Mouse (Mus musculus): ENCODE data around the gene Misp.

Gene Misp

GRCm38 (mm10) chr10:79822372-79822771 is 1.6 kb downstream of the Misp start:
- no peak for DNase-seq (ENCODE audit: low spot score in 2 of 2)

GRCm38 (mm10) chr10:79823011-79823410 is 2.2 kb downstream of the Misp start:
- DNase-seq (ENCODE audit: low spot score in 2 of 2) = no peak

GRCm38 (mm10) chr10:79824413-79824812 is 3.6 kb downstream of the Misp start:
- DNase-seq (ENCODE audit: low spot score in 2 of 2) = no peak

GRCm38 (mm10) chr10:79831583-79831982 is 10.8 kb downstream of the Misp start:
- no peak for DNase-seq (ENCODE audit: low spot score in 2 of 2)

DNA sequence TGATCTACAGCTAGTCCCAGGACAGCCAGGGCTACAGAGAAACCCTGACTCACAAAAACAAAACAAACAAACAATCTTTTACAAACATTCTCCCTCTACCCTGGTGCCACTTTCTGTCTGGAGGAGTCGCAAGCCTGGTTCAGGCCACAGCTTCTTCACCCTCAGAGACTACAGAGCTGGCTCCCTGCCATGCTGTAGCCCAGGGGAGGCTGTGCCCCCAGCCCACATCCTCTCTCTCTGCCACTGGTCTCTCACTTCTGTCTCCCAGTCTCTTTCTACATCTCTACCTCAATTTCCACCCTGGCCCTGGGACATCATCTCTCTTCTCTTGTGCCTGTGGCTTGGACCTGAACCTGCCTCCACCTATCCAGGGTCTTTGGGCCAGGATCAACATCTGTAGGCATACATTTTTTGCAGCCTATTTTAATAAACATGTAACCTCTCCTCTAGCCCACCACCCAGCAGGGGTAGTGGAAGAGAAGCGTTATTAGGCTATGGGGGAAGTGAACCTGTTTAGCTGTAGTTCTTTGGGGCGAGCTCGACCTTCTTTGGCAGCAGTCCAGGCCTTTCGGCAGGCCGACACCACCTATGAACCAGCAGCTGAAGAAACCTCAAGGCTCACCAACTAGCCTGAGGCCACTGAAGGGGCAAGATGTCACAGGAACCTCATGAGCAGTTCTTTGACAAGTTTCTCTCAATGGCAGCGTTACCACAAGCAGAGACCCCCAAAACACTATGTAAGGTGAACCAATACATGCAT is 11.4 kb downstream of the Misp start:
- no peak for DNase-seq (ENCODE audit: low spot score in 2 of 2)

DNA sequence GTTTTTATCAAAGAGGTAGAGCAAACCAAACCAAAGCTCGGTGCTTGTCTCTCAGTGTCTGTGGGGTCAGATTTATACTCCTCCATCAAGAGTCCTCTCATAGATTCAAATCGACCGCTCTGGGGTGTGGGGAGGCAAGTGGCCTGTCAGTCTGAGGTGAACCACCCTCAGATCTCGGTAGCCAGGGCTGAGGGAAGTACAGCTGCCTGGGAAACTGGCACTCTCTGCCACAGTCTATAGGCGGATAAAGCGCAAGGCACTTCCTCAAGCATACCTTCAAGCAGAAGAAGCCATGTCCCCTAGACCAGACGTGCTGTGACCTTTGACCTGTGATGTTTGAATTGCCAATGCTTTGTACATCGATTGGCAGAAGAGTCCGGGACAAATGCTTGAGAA is 12.0 kb downstream of the Misp start:
- DNase-seq (ENCODE audit: low spot score in 2 of 2) = no peak

- DNase-seq (ENCODE audit: low spot score in 2 of 2) = peak; percentile 47 to 76
Measured at GRCm38 (mm10) chr10:79834769-79835398, 14.1 kb downstream of the Misp start.

- no peak for DNase-seq (ENCODE audit: low spot score in 2 of 2)
Measured at GRCm38 (mm10) chr10:79836918-79837317, 16.1 kb downstream of the Misp start.

GRCm38 (mm10) chr10:79838151-79838550 is 17.4 kb downstream of the Misp start:
- no peak for DNase-seq (ENCODE audit: low spot score in 2 of 2)

DNA sequence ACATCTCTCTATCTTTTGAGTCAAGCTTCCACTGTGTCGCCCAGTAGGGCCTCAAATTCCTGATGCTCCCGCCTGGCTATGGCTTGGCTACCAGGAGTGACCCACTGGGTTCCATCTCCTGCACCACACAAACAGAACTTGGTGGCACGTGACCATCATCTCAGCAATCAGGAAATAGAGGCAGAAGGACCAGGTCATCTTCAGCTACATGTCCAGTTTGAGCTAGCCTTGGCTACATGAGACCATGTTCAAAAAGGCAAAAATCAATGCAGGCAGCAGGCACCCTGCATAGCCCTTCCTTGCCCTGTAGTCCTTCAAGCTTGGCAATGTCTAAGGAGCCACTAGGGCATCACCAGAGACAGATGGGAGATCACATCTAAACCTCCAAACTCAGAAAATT is 19.3 kb downstream of the Misp start:
- no peak for DNase-seq (ENCODE audit: low spot score in 2 of 2)

- DNase-seq (ENCODE audit: low spot score in 2 of 2) = no peak
Measured at GRCm38 (mm10) chr10:79840644-79841551, 20.1 kb downstream of the Misp start.

DNA sequence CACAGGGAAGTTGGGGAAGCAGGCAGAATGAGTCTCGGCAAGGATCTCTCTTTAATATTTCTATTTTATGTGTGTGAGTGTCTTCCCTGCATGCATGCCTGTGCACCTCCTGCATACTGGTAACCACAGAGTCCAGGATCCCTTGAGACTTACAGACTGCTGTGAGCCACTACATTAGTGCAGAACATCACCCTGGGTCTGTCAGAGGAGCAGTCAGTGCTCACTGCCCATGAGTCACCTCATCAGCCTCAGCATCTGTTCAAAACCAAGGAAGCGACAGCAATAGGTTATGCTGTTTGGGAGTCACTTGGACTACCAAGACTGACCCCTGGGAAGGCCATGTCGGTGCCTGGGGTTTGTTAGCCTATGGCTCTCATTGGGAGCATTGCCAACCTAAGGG is 21.5 kb downstream of the Misp start:
- no peak for DNase-seq (ENCODE audit: low spot score in 2 of 2)

- DNase-seq (ENCODE audit: low spot score in 2 of 2) = no peak
Measured at GRCm38 (mm10) chr10:79843476-79843875, 22.7 kb downstream of the Misp start.

GRCm38 (mm10) chr10:79846553-79846952 is 25.8 kb downstream of the Misp start:
- DNase-seq (ENCODE audit: low spot score in 2 of 2) = no peak

GRCm38 (mm10) chr10:79849941-79850628 is 29.3 kb downstream of the Misp start:
- DNase-seq (ENCODE audit: low spot score in 2 of 2) = no peak

DNA sequence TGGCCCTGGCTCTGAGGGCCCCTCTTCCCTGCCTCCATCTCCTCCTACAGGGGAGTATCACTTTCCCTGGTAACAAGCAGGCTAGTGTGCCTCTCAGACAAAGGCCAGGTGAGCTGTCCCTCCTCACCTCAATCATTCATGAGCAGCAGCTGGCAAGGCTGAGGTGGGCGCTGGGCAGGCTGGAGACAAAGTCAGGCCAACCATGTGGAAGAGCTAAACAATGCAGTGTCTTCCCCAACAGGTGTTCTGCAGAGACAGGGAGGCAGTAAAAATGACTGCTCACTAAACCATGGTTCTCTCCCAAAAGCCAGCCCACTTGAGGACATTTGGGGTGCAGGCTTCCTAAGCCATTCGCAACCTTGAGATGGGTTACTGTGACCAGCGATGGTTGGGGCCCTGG is 30.9 kb downstream of the Misp start:
- DNase-seq (ENCODE audit: low spot score in 2 of 2) = no peak

GRCm38 (mm10) chr10:79852107-79852789 is 31.5 kb downstream of the Misp start:
- no peak for DNase-seq (ENCODE audit: low spot score in 2 of 2)

DNA sequence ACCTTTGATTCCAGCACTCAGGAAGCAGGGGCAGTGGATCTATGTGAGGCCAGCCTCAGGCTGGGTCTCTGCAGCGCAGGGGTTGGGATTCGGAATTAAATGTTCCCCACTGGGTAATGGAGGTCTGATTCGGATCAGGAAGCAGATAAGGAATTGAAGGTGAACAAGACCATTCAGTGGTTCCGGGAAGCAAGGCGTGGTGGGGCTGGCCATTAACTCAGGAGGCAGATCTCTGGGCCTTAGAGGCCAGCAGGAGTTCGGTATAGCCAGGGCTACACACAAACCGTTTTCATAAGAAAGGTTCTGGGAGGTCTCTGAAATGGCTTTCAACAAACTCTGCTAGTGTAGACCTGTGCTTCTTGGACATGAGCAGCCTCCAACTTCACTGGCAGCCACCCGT is 32.0 kb downstream of the Misp start:
- DNase-seq (ENCODE audit: low spot score in 2 of 2) = no peak

DNA sequence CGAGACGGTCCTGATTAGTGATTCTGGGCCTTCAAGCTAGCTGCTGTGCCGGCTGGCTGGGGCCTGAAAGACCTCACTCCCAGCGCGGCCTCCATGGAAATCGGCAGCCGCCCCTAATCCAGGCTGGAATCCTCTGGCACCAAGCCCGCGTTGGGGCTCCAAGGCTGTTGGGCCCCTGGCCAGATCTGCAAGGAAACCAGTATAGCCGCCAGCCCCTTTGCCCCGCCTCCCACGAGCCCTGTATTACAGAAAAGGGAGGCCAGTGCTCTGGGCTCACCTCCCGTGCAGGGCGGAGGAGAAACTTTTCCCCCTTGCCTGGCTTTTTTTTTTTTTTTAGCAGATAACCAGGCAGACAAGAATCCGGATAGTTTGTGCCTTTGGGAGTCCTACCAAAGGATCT is 32.6 kb downstream of the Misp start:
- DNase-seq (ENCODE audit: low spot score in 2 of 2) = peak; percentile 49 to 60

- DNase-seq (ENCODE audit: low spot score in 2 of 2) = peak; percentile 98
Measured at GRCm38 (mm10) chr10:79853860-79854795, 33.3 kb downstream of the Misp start, which contains the start of gene Ptbp1. Ptbp1 (plus strand) TSS chr10:79854427.
